Mouse (Mus musculus) skeletal muscle tissue, adult 2 months (tissue): ENCODE results near the gene Ccnb1ip1.
A peak's percentile ranks its signal among the peaks of the same experiment; 100 is the strongest.
"Not testable (repeated sequence)": the region's sequence is repeated elsewhere in the genome, so short reads cannot be mapped to it uniquely, and the experiment has no call there.

Source experiments
- DNase-seq: peaks from one replicate; pipeline ENCODE4 v3.0.0-alpha.2; 2012; ENCODE audit warnings: low read depth, low spot score

The Ccnb1ip1 gene

GRCm38 (mm10) chr14:50807487-50808072 is at the start of gene Ccnb1ip1, which contains the start of gene Parp2:
Ccnb1ip1 (minus strand) TSS chr14:50807732.
Parp2 (plus strand) TSS chr14:50807841.
- DNase-seq, result peak; percentile 98

GRCm38 (mm10) chr14:50855788-50856187 is 48.3 kb upstream of the Ccnb1ip1 start:
- no peak for DNase-seq

- no peak for DNase-seq
These were observed 29.7 kb upstream of the Ccnb1ip1 start for GRCm38 (mm10) chr14:50837236-50837635.

GRCm38 (mm10) chr14:50834435-50834834 is 26.9 kb upstream of the Ccnb1ip1 start:
- no peak for DNase-seq

GRCm38 (mm10) chr14:50833964-50834363 is 26.4 kb upstream of the Ccnb1ip1 start:
- peak; percentile 36 for DNase-seq

- DNase-seq, result peak; percentile 29
These were observed 22.3 kb upstream of the Ccnb1ip1 start for GRCm38 (mm10) chr14:50829878-50830277.

GRCm38 (mm10) chr14:50826579-50826978 is 19.0 kb upstream of the Ccnb1ip1 start:
- no peak for DNase-seq

GRCm38 (mm10) chr14:50824219-50824618 is 16.7 kb upstream of the Ccnb1ip1 start:
- DNase-seq, result peak; percentile 40

GRCm38 (mm10) chr14:50823240-50823639 is 15.7 kb upstream of the Ccnb1ip1 start:
- no peak for DNase-seq

GRCm38 (mm10) chr14:50813060-50813459 is 5.5 kb upstream of the Ccnb1ip1 start:
- DNase-seq, result no peak

- DNase-seq, result not testable (repeated sequence)
These were observed 1.1 kb downstream of the Ccnb1ip1 start for GRCm38 (mm10) chr14:50806469-50806868.

GRCm38 (mm10) chr14:50804683-50805082 is 2.8 kb downstream of the Ccnb1ip1 start:
- no peak for DNase-seq

- DNase-seq, result no peak
These were observed 4.5 kb downstream of the Ccnb1ip1 start for GRCm38 (mm10) chr14:50802843-50803562.

GRCm38 (mm10) chr14:50802441-50802840 is 5.1 kb downstream of the Ccnb1ip1 start:
- no peak for DNase-seq

GRCm38 (mm10) chr14:50799502-50800259 is 7.9 kb downstream of the Ccnb1ip1 start:
- peak; percentile 36 for DNase-seq

- no peak for DNase-seq
These were observed 9.0 kb downstream of the Ccnb1ip1 start for GRCm38 (mm10) chr14:50798512-50798911.

- DNase-seq, result no peak
These were observed 11.1 kb downstream of the Ccnb1ip1 start for GRCm38 (mm10) chr14:50796464-50796863.

- no peak for DNase-seq
These were observed 11.6 kb downstream of the Ccnb1ip1 start for GRCm38 (mm10) chr14:50795965-50796364.

GRCm38 (mm10) chr14:50795261-50795935 is 12.1 kb downstream of the Ccnb1ip1 start:
- DNase-seq, result no peak

GRCm38 (mm10) chr14:50788157-50788556 is 19.4 kb downstream of the Ccnb1ip1 start:
- no peak for DNase-seq

- DNase-seq, result peak; percentile 81
These were observed 22.3 kb downstream of the Ccnb1ip1 start, which contains the start of gene Ttc5 for GRCm38 (mm10) chr14:50785251-50785637. Ttc5 (minus strand) TSS chr14:50785519.
